In the genomic region with DNA sequence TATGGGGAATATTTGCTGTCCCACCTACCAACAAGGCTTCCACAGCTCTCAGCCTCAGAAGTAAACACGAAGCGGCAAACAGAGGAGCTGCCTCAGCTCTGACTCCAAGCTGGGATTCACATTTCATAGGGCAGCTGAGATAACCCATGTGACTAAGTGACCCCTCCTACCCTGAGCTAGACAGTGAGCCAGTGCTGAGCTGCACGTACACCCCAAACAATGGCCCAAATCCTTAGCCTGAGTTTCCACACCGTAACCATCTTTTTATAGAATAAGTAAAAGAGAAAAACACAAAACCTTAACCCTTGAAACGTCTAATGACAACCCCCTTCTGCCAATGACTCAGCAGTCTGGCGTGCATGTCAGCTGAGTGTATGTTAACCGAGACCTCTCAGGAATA, we compare ENCODE assay signal across 8 mouse cellular contexts. TPM values are rescaled to one million over a fixed set of nuclear protein-coding genes. Genes with fewer than 3 reads are reported as not detected.
DNase-seq lines count a peak whose midpoint lies in the region; ATAC-seq and TF ChIP-seq lines count a peak whose summit lies in the region.

No protein-coding gene starts in this region.

- peak overlapping the region; percentile 28 for H3K4me2 ChIP-seq in forebrain, embryonic 11.5 days (ENCODE audit: low read depth, low read length, severe bottlenecking)

- H3K27ac ChIP-seq in bone marrow macrophage, adult 2 months (ENCODE audit: insufficient read depth, low read depth, low read length), result no peak overlapping the region
- no peak overlapping the region for H3K27ac ChIP-seq in forebrain, embryonic 11.5 days (ENCODE audit: low read depth, low read length)

- no peak for ATAC-seq in cerebellum, adult (ENCODE audit: insufficient number of reproducible peaks, low FRiP score, low TSS enrichment)
- ATAC-seq in forebrain, embryonic 11.5 days (replicated peaks; ENCODE audit: low FRiP score), result no peak
- ATAC-seq in megakaryocyte-erythroid progenitor cell, adult 5-6 weeks (replicated peaks; ENCODE audit: low FRiP score, low TSS enrichment, poor library complexity, severe bottlenecking), result peak; percentile 48
- no peak for ATAC-seq in monocyte, adult 5-6 weeks (replicated peaks; ENCODE audit: insufficient number of reproducible peaks, low FRiP score, low TSS enrichment, poor library complexity, severe bottlenecking)

- WGBS in forebrain, embryonic 11.5 days, result 12% methylated on average over 7 of the region's 7 CpGs

- no peaks in the 10 kb centered on the region for H3K36me3 ChIP-seq in forebrain, embryonic 11.5 days (ENCODE audit: control insufficient read depth, insufficient read depth, low read length)

- no peak for TF ChIP-seq CTCF in bone marrow macrophage, adult 2 months (IDR thresholded peaks at IDR 0.05; ENCODE audit: low read depth, low read length)

- TF ChIP-seq POLR2A in bone marrow macrophage, adult 2 months (IDR thresholded peaks at IDR 0.05; ENCODE audit: borderline replicate concordance, low read depth, low read length), result no peak

- DNase-seq in cerebellum, adult 11-12 months, result peak; percentile 41
- DNase-seq in forebrain, embryonic 11.5 days (ENCODE audit: low spot score), result no peak
- DNase-seq in heart, postnatal 25 days (ENCODE audit: low spot score), result peak; percentile 36
- DNase-seq in left cerebral cortex, postnatal 25 days (ENCODE audit: low spot score in 2 of 2), result peak; percentile 28 to 61

- no peaks in the 10 kb centered on the region for H3K9me3 ChIP-seq in forebrain, embryonic 11.5 days (ENCODE audit: control insufficient read depth, low read length)

- 0 out of 2 replicates have a peak overlapping the region, but pooled peaks have one; percentile 3 for H3K4me3 ChIP-seq in bone marrow macrophage, adult 2 months (ENCODE audit: insufficient read depth, low read length)
- peak overlapping the region; percentile 0; the same call in 1 of the 2 replicates for H3K4me3 ChIP-seq in forebrain, embryonic 11.5 days (ENCODE audit: low read depth, low read length)

- H3K9ac ChIP-seq in forebrain, embryonic 11.5 days (ENCODE audit: low read length), result no peak overlapping the region

- peaks cover 25% of the 10 kb centered on the region for H3K4me1 ChIP-seq in bone marrow macrophage, adult 2 months (ENCODE audit: control insufficient read depth, insufficient read depth, low read length)
- peaks cover 4% of the 10 kb centered on the region; the same call in 1 of the 2 replicates for H3K4me1 ChIP-seq in forebrain, embryonic 11.5 days (replicated peaks; ENCODE audit: control insufficient read depth, insufficient read depth, low read length)

- intact Hi-C loops in heart, postnatal 25 days (cut with DNase I), result loop anchor here (5.0 to 10.0 kb wide), 2 partner anchors 60 to 458 kb away; a partner anchor contains a TSS
- intact Hi-C loops in left cerebral cortex, postnatal 25 days (cut with DNase I), result no loop called here

- no peaks in the 10 kb centered on the region for H3K27me3 ChIP-seq in forebrain, embryonic 11.5 days (ENCODE audit: control insufficient read depth, insufficient read depth, low read length)

RNA-seq across cellular contexts. Expression of a gene that starts 2.3 kb away (rescaled TPM):
- polyA plus RNA-seq in bone marrow macrophage, adult 2 months (2012; ENCODE audit: insufficient read depth, insufficient read length, missing spikeins), result 42.6 and 49.9 TPM in 2 replicates
- polyA plus RNA-seq in forebrain, embryonic 11.5 days (2014; fragmentation: Nextera tagmentation; extraction: Ambion mirVana), result 85.4 and 96.4 TPM in 2 replicates
- 100 to 1,000 TPM; 206 to 234 TPM for total RNA-seq in heart, postnatal 25 days (2021)
- 100 to 1,000 TPM; 132 to 139 TPM for total RNA-seq in left cerebral cortex, postnatal 25 days (2021)
- total RNA-seq in megakaryocyte-erythroid progenitor cell, adult 5-6 weeks (2014; fragmentation: Nextera tagmentation), result 3.5 and 14.2 TPM in 2 replicates
- 13.0 and 15.1 TPM in 2 replicates for total RNA-seq in megakaryocyte-erythroid progenitor cell, adult 5-6 weeks (2017)
- 8.5 to 11.0 TPM (median 10.1 TPM) in 3 replicates for total RNA-seq in monocyte, adult 5-6 weeks (2017)

RNA-seq across cellular contexts. Expression of a gene that starts 33.5 kb away (rescaled TPM):
- polyA plus RNA-seq in bone marrow macrophage, adult 2 months (2012; ENCODE audit: insufficient read depth, insufficient read length, missing spikeins), result not detected in 2 replicates
- polyA plus RNA-seq in forebrain, embryonic 11.5 days (2014; fragmentation: Nextera tagmentation; extraction: Ambion mirVana), result 0.55 and 0.83 TPM in 2 replicates
- total RNA-seq in heart, postnatal 25 days (2021), result under 1 TPM; 0.20 to 0.29 TPM
- total RNA-seq in left cerebral cortex, postnatal 25 days (2021), result 10 to 100 TPM; 43.0 to 52.4 TPM
- total RNA-seq in megakaryocyte-erythroid progenitor cell, adult 5-6 weeks (2014; fragmentation: Nextera tagmentation), result not detected in 2 replicates
- not detected in 2 replicates for total RNA-seq in megakaryocyte-erythroid progenitor cell, adult 5-6 weeks (2017)
- not detected in 3 replicates for total RNA-seq in monocyte, adult 5-6 weeks (2017)

Comparison
In these comparisons a context has a peak if more than half of its experiments do, and no peak if none do; other contexts are left out.
1. RNA of a gene that starts 2.3 kb away (total RNA-seq): 206 to 234 TPM in heart, postnatal 25 days and 132 to 139 TPM in left cerebral cortex, postnatal 25 days; 3.5 to 15.1 TPM in megakaryocyte-erythroid progenitor cell, adult 5-6 weeks and 8.5 to 11.0 TPM in monocyte, adult 5-6 weeks; every median in the first group is over 4 times any median in the second.
2. RNA of a gene that starts 33.5 kb away (total RNA-seq): 43.0 to 52.4 TPM in left cerebral cortex, postnatal 25 days; 0.20 to 0.29 TPM in heart, postnatal 25 days, not detected in megakaryocyte-erythroid progenitor cell, adult 5-6 weeks and not detected in monocyte, adult 5-6 weeks; every median in the first group is over 10 times any median in the second.